In genomic region chr10:63954308-63954930, GRCm38 (mm10) we compare ENCODE assay signal across 10 mouse cellular contexts. TPM values are rescaled to one million over a fixed set of nuclear protein-coding genes. Genes with fewer than 3 reads are reported as not detected.
DNase-seq lines count a peak whose midpoint lies in the region; ATAC-seq and TF ChIP-seq lines count a peak whose summit lies in the region.
"Had no signal": no experiment of that assay in that cellular context is flagged by ENCODE, and none has a peak within 500 bp of the region (broad histone marks: within the 10 kb centered on the region; RNA-seq: fewer than 3 reads in every experiment).

No protein-coding gene starts in this region.

- no peaks in the 10 kb centered on the region for H3K36me3 ChIP-seq in forebrain, embryonic 10.5 days (replicated peaks)
- H3K36me3 ChIP-seq in forebrain, embryonic 11.5 days (ENCODE audit: control insufficient read depth, insufficient read depth, low read length) = no peaks in the 10 kb centered on the region
- no peaks in the 10 kb centered on the region for H3K36me3 ChIP-seq in heart, embryonic 16.5 days (ENCODE audit: control insufficient read depth, insufficient read depth)
- no peaks in the 10 kb centered on the region for H3K36me3 ChIP-seq in midbrain, embryonic 15.5 days (replicated peaks)
- H3K36me3 ChIP-seq in intestine, postnatal 0 days (ENCODE audit: control insufficient read depth, insufficient read depth) = no peaks in the 10 kb centered on the region
- H3K36me3 ChIP-seq: limb, embryonic 13.5 days; stomach, embryonic 15.5 days had no signal

- peaks cover 10% of the 10 kb centered on the region for H3K4me1 ChIP-seq in forebrain, embryonic 10.5 days
- H3K4me1 ChIP-seq in forebrain, embryonic 11.5 days (replicated peaks; ENCODE audit: control insufficient read depth, insufficient read depth, low read length) = no peaks in the 10 kb centered on the region
- H3K4me1 ChIP-seq in heart, embryonic 16.5 days (ENCODE audit: control insufficient read depth, insufficient read depth, low read length) = peaks cover 25% of the 10 kb centered on the region
- 0 out of 2 replicates have a peak, but pooled peaks cover 5% of the 10 kb centered on the region for H3K4me1 ChIP-seq in midbrain, embryonic 15.5 days
- H3K4me1 ChIP-seq in intestine, postnatal 0 days (replicated peaks; ENCODE audit: control insufficient read depth, insufficient read depth, low read length) = no peaks in the 10 kb centered on the region
- H3K4me1 ChIP-seq: stomach, embryonic 15.5 days had no signal

- H3K4me3 ChIP-seq in forebrain, embryonic 10.5 days = no peak overlapping the region
- no peak overlapping the region for H3K4me3 ChIP-seq in forebrain, embryonic 11.5 days (ENCODE audit: low read depth, low read length)
- H3K4me3 ChIP-seq in heart, embryonic 16.5 days (ENCODE audit: low read length) = no peak overlapping the region
- no peak overlapping the region for H3K4me3 ChIP-seq in midbrain, embryonic 15.5 days
- H3K4me3 ChIP-seq in intestine, postnatal 0 days (ENCODE audit: low read depth, low read length) = no peak overlapping the region
- H3K4me3 ChIP-seq: limb, embryonic 13.5 days; stomach, embryonic 15.5 days had no signal

- no peaks in the 10 kb centered on the region for H3K9me3 ChIP-seq in forebrain, embryonic 10.5 days
- no peaks in the 10 kb centered on the region for H3K9me3 ChIP-seq in forebrain, embryonic 11.5 days (ENCODE audit: control insufficient read depth, low read length)
- H3K9me3 ChIP-seq in heart, embryonic 16.5 days (replicated peaks; ENCODE audit: control insufficient read depth, low read length) = no peaks in the 10 kb centered on the region
- H3K9me3 ChIP-seq in midbrain, embryonic 15.5 days = no peaks in the 10 kb centered on the region
- H3K9me3 ChIP-seq in intestine, postnatal 0 days (ENCODE audit: control insufficient read depth) = no peaks in the 10 kb centered on the region
- H3K9me3 ChIP-seq: limb, embryonic 13.5 days; stomach, embryonic 15.5 days had no signal

- no peak for TF ChIP-seq CTCF in intestine, postnatal 0 days (IDR thresholded peaks at IDR 0.05; ENCODE audit: low read depth)

- 35% methylated on average over 6 of the region's 7 CpGs for WGBS in forebrain, embryonic 10.5 days
- WGBS in forebrain, embryonic 11.5 days = 32% methylated on average over 6 of the region's 7 CpGs
- 15% methylated on average over 6 of the region's 7 CpGs for whole genome bisulfite sequencing in heart, embryonic 16.5 days
- 13% methylated on average over 6 of the region's 7 CpGs for WGBS in midbrain, embryonic 15.5 days
- 22% methylated on average over 6 of the region's 7 CpGs for WGBS in intestine, postnatal 0 days

- no peak for DNase-seq in forebrain, embryonic 10.5 days (ENCODE audit: extremely low spot score, low spot score)
- DNase-seq in forebrain, embryonic 11.5 days (ENCODE audit: low spot score) = no peak
- peak; percentile 13 for DNase-seq in R1 (ENCODE audit: low read depth, low spot score)
- peak; percentile 34 for DNase-seq in embryo, embryonic 9.5 days (ENCODE audit: extremely low spot score)
- DNase-seq in frontal cortex, postnatal 10 days (ENCODE audit: low spot score in 2 of 2) = no peak

- H3K4me2 ChIP-seq in forebrain, embryonic 11.5 days (ENCODE audit: low read depth, low read length, severe bottlenecking) = no peak overlapping the region
- no peak overlapping the region for H3K4me2 ChIP-seq in heart, embryonic 16.5 days (ENCODE audit: low read depth, low read length)
- no peak overlapping the region for H3K4me2 ChIP-seq in midbrain, embryonic 15.5 days
- H3K4me2 ChIP-seq in intestine, postnatal 0 days (replicated peaks; ENCODE audit: low read depth) = no peak overlapping the region
- H3K4me2 ChIP-seq: limb, embryonic 13.5 days; stomach, embryonic 15.5 days had no signal

- peak overlapping the region; percentile 62 for H3K27ac ChIP-seq in forebrain, embryonic 10.5 days
- no peak overlapping the region for H3K27ac ChIP-seq in forebrain, embryonic 11.5 days (ENCODE audit: low read depth, low read length)
- H3K27ac ChIP-seq in heart, embryonic 16.5 days (ENCODE audit: low read length) = peak overlapping the region; percentile 40; the same call in 1 of the 2 replicates
- H3K27ac ChIP-seq in midbrain, embryonic 15.5 days = no peak overlapping the region
- no peak overlapping the region for H3K27ac ChIP-seq in intestine, postnatal 0 days (ENCODE audit: low read depth, low read length)
- H3K27ac ChIP-seq: limb, embryonic 13.5 days; stomach, embryonic 15.5 days had no signal

- no peaks in the 10 kb centered on the region for H3K27me3 ChIP-seq in forebrain, embryonic 10.5 days (ENCODE audit: poor library complexity, severe bottlenecking)
- no peaks in the 10 kb centered on the region for H3K27me3 ChIP-seq in forebrain, embryonic 11.5 days (ENCODE audit: control insufficient read depth, insufficient read depth, low read length)
- H3K27me3 ChIP-seq in heart, embryonic 16.5 days (ENCODE audit: control insufficient read depth, insufficient read depth, low read length) = no peaks in the 10 kb centered on the region
- H3K27me3 ChIP-seq in midbrain, embryonic 15.5 days (replicated peaks) = no peaks in the 10 kb centered on the region
- no peaks in the 10 kb centered on the region for H3K27me3 ChIP-seq in intestine, postnatal 0 days (replicated peaks; ENCODE audit: control insufficient read depth, insufficient read depth, low read length)
- H3K27me3 ChIP-seq: limb, embryonic 13.5 days; stomach, embryonic 15.5 days had no signal

- H3K9ac ChIP-seq in forebrain, embryonic 11.5 days (ENCODE audit: low read length) = no peak overlapping the region
- H3K9ac ChIP-seq in heart, embryonic 16.5 days (ENCODE audit: low read length) = no peak overlapping the region
- no peak overlapping the region for H3K9ac ChIP-seq in midbrain, embryonic 15.5 days
- H3K9ac ChIP-seq in intestine, postnatal 0 days (ENCODE audit: low read depth, low read length) = no peak overlapping the region
- H3K9ac ChIP-seq: limb, embryonic 13.5 days; stomach, embryonic 15.5 days had no signal

- no peak for ATAC-seq in forebrain, embryonic 11.5 days (replicated peaks; ENCODE audit: low FRiP score)
- peak; percentile 71; the same call in 1 of the 2 replicates for ATAC-seq in heart, embryonic 16.5 days (replicated peaks; ENCODE audit: extremely low read depth, insufficient read depth, low FRiP score)
- ATAC-seq in midbrain, embryonic 15.5 days (replicated peaks) = peak; percentile 54; the same call in 1 of the 2 replicates
- ATAC-seq in intestine, postnatal 0 days = no peak

RNA-seq across cellular contexts. Expression of gene Gm10118, which starts 27.2 kb away (rescaled TPM):
- 0.05 TPM in 1 of 2 replicates, not detected in the other for polyA plus RNA-seq in forebrain, embryonic 10.5 days (2016; fragmentation: Nextera tagmentation; extraction: Ambion mirVana)
- polyA plus RNA-seq in forebrain, embryonic 11.5 days (2014; fragmentation: Nextera tagmentation; extraction: Ambion mirVana) = 0.11 TPM in 1 of 2 replicates, not detected in the other
- 2.6 and 3.1 TPM in 2 replicates for polyA plus RNA-seq in heart, embryonic 16.5 days (2015; fragmentation: Nextera tagmentation; extraction: Ambion mirVana)
- 1.4 TPM in 2 replicates for polyA plus RNA-seq in midbrain, embryonic 15.5 days (2015; fragmentation: Nextera tagmentation; extraction: Ambion mirVana)
- polyA plus RNA-seq in intestine, postnatal 0 days (2015; fragmentation: Nextera tagmentation; extraction: Ambion mirVana) = 0.08 and 0.18 TPM in 2 replicates

Comparison
In these comparisons a context has a peak if more than half of its experiments do, and no peak if none do; other contexts are left out.
1. H3K27ac ChIP-seq: peak in forebrain, embryonic 10.5 days (single experiment) and heart, embryonic 16.5 days (single experiment); none in forebrain, embryonic 11.5 days (single experiment), midbrain, embryonic 15.5 days (single experiment) and intestine, postnatal 0 days (single experiment).
2. DNase-seq: peak in R1 (single experiment) and embryo, embryonic 9.5 days (single experiment); none in forebrain, embryonic 10.5 days (single experiment), forebrain, embryonic 11.5 days (single experiment) and frontal cortex, postnatal 10 days (0 of 2).
3. ATAC-seq: peak in heart, embryonic 16.5 days (single experiment) and midbrain, embryonic 15.5 days (single experiment); none in forebrain, embryonic 11.5 days (single experiment) and intestine, postnatal 0 days (single experiment).